Mouse (Mus musculus): Measurements from ENCODE around the gene Gm21983.

The Gm21983 gene

GRCm38 (mm10) chr7:27180837-27181695 lies at the start of gene Gm21983, which contains the start of gene Mia:
Gene Gm21983 (minus strand): TSS chr7:27181086.
Gene Mia (minus strand): TSS chr7:27181157.
- no peak for ATAC-seq (ENCODE audit: insufficient number of reproducible peaks, low FRiP score, low TSS enrichment)

- ATAC-seq (ENCODE audit: insufficient number of reproducible peaks, low FRiP score, low TSS enrichment) = no peak
Measured at GRCm38 (mm10) chr7:27228865-27229264, 48.0 kb upstream of the Gm21983 start.

GRCm38 (mm10) chr7:27228281-27228821 lies 47.5 kb upstream of the Gm21983 start, which contains the start of gene Itpkc:
Gene Itpkc (minus strand): TSS chr7:27228661.
- peak; percentile 75 for ATAC-seq (ENCODE audit: insufficient number of reproducible peaks, low FRiP score, low TSS enrichment)

- ATAC-seq (ENCODE audit: insufficient number of reproducible peaks, low FRiP score, low TSS enrichment) = peak; percentile 12; the same call in 1 of the 2 replicates
Measured at GRCm38 (mm10) chr7:27227676-27228075, 46.8 kb upstream of the Gm21983 start.

GRCm38 (mm10) chr7:27227276-27227675 lies 46.4 kb upstream of the Gm21983 start:
- ATAC-seq (ENCODE audit: insufficient number of reproducible peaks, low FRiP score, low TSS enrichment) = no peak

- no peak for ATAC-seq (ENCODE audit: insufficient number of reproducible peaks, low FRiP score, low TSS enrichment)
Measured at GRCm38 (mm10) chr7:27224877-27225575, 44.1 kb upstream of the Gm21983 start.

- ATAC-seq (ENCODE audit: insufficient number of reproducible peaks, low FRiP score, low TSS enrichment) = no peak
Measured at GRCm38 (mm10) chr7:27222538-27222937, 41.7 kb upstream of the Gm21983 start.

GRCm38 (mm10) chr7:27221939-27222338 lies 41.1 kb upstream of the Gm21983 start:
- ATAC-seq (ENCODE audit: insufficient number of reproducible peaks, low FRiP score, low TSS enrichment) = no peak

GRCm38 (mm10) chr7:27219937-27220336 lies 39.1 kb upstream of the Gm21983 start:
- ATAC-seq (ENCODE audit: insufficient number of reproducible peaks, low FRiP score, low TSS enrichment) = no peak

- no peak; the same call in 1 of the 2 replicates for ATAC-seq (ENCODE audit: insufficient number of reproducible peaks, low FRiP score, low TSS enrichment)
Measured at GRCm38 (mm10) chr7:27218586-27218985, 37.7 kb upstream of the Gm21983 start.

GRCm38 (mm10) chr7:27212626-27213025 lies 31.7 kb upstream of the Gm21983 start:
- no peak for ATAC-seq (ENCODE audit: insufficient number of reproducible peaks, low FRiP score, low TSS enrichment)

- ATAC-seq (ENCODE audit: insufficient number of reproducible peaks, low FRiP score, low TSS enrichment) = 0 out of 2 replicates have a peak, but pooled peaks have one; percentile 20
Measured at GRCm38 (mm10) chr7:27203730-27204449, 23.0 kb upstream of the Gm21983 start.

GRCm38 (mm10) chr7:27198779-27199178 lies 17.9 kb upstream of the Gm21983 start:
- ATAC-seq (ENCODE audit: insufficient number of reproducible peaks, low FRiP score, low TSS enrichment) = no peak

- no peak for ATAC-seq (ENCODE audit: insufficient number of reproducible peaks, low FRiP score, low TSS enrichment)
Measured at GRCm38 (mm10) chr7:27198355-27198754, 17.5 kb upstream of the Gm21983 start.

GRCm38 (mm10) chr7:27197634-27198033 lies 16.7 kb upstream of the Gm21983 start:
- no peak for ATAC-seq (ENCODE audit: insufficient number of reproducible peaks, low FRiP score, low TSS enrichment)

GRCm38 (mm10) chr7:27197136-27197535 lies 16.2 kb upstream of the Gm21983 start:
- no peak for ATAC-seq (ENCODE audit: insufficient number of reproducible peaks, low FRiP score, low TSS enrichment)

GRCm38 (mm10) chr7:27195681-27196611 lies 15.1 kb upstream of the Gm21983 start, which contains the start of the genes BC024978 and Snrpa:
Gene BC024978 (plus strand): TSS chr7:27195781.
Gene Snrpa (minus strand): TSS chr7:27196271.
- peak; percentile 96 for ATAC-seq (ENCODE audit: insufficient number of reproducible peaks, low FRiP score, low TSS enrichment)

GRCm38 (mm10) chr7:27193731-27194130 lies 12.8 kb upstream of the Gm21983 start:
- ATAC-seq (ENCODE audit: insufficient number of reproducible peaks, low FRiP score, low TSS enrichment) = no peak

GRCm38 (mm10) chr7:27192434-27192833 lies 11.5 kb upstream of the Gm21983 start:
- no peak for ATAC-seq (ENCODE audit: insufficient number of reproducible peaks, low FRiP score, low TSS enrichment)
